Mouse (Mus musculus) skeletal muscle tissue, adult 2 months (tissue): ENCODE measurements around the gene Hoxa4.

Experiments used
- DNase-seq: peaks from one replicate; pipeline ENCODE4 v3.0.0-alpha.2; 2012; ENCODE audit warnings: low read depth, low spot score

The Hoxa4 gene

DNA sequence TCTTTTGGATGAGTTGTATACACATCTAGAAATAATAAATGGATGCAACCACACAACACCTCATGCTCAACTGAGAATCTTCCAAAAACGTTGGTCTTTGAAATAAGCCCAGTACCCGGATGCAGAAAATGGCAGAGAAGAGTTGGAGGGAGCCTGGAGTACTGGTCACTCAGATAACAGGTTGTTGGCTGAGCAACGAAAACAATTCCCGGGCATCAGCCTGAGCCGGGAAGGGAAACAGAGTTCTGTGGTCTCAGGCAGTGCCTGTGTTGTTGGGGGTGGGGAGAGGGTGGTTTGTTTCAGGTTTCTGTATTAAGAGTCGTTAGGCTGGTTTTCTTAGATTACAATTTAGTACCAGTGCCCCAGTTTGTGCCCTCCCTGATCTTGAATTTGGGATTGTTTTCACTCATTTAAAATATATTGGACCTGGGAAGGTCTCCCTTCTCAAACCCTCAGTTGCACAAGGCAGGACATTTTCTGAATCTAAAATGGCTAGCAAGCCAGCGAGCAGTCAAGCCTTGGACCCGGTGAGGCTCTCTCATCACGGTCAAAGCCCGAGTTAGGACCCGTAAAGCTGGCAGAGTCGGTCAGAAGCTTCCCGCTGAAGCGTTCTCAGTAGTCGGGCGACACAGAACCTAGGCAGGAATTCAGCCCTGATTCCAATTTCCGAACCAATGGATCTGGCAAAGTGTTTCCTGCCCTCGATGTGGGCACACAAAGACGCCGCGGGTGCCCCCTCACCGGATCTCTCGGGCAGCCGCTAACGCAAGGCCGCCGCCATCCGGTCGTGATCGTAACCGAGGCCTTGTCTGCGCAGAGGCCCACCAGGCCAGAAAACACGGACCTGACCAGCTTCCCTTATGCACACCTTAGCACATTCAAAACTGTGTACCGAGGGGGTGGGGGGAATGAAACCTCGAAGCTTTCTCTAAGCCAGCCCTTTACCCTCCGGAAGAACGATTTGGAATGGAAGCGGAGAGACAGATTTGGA lies 37.2 kb upstream of the Hoxa4 start:
- DNase-seq, result no peak

DNA sequence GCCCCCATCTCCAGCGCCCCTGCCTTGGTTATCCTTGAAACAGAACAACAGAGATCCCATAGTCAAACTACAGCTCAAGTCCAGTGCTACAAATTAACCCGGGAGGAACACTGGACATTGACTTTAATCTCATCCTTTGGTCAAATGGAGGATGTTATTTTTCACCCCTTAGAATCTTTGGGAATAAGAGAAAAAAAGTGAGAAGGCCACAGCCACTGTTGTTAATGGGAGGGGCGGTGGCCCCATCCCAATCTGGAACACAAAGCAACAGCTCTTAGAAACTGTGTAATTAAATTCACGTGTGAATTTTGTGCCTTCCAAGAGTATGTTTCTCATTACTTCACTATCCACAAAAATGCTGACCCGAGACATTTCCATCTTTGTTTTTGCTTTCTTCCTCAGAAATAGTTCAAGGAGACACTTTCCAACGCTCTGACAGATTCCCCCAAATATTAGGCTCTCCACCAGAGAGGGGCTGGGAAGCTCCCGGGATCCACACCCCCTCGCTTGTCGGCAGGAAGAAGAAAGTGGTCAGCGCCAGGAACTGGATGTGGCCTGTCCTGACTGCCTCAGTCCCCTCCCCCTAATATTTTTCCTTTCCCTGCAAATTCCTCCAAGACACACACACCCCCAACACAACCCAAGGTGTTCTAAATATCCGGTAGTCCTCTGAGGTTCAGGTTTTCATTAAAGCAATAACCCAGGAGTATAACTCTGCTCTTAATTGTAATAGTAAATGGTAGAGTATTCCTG lies 36.1 kb upstream of the Hoxa4 start:
- DNase-seq, result no peak

DNA sequence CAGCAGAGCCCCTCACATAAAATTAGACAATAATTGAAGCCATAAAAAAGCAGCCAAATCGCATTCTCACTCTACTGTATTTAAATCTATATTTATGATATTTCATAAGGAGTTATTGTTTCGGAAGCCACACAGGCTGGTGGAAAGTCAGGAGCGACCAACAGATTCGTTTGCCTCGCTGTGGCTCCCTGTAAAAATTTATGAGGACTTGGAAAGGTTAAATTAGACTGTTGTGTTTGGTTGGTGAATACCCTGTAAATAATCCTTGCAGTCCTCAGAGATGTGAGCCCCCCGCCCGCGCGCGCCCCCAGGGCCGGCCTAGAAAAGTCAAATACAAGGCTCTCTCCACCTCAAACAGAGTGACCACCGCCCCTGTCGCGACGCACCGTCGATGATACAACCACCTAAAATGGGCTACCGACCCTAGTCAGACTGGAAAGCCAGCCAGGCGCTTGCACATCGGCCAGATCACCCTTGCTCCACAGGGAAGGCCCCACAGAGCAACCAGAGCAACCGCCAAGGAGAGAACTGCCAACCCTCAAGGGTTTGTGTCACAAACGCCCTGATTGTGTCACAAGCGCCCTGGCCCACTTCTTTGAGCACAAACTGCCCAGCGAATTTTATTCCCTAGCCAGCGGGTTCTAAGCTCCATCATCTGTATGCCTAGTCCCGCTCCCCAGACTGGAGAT lies 35.2 kb upstream of the Hoxa4 start:
- no peak for DNase-seq

DNA sequence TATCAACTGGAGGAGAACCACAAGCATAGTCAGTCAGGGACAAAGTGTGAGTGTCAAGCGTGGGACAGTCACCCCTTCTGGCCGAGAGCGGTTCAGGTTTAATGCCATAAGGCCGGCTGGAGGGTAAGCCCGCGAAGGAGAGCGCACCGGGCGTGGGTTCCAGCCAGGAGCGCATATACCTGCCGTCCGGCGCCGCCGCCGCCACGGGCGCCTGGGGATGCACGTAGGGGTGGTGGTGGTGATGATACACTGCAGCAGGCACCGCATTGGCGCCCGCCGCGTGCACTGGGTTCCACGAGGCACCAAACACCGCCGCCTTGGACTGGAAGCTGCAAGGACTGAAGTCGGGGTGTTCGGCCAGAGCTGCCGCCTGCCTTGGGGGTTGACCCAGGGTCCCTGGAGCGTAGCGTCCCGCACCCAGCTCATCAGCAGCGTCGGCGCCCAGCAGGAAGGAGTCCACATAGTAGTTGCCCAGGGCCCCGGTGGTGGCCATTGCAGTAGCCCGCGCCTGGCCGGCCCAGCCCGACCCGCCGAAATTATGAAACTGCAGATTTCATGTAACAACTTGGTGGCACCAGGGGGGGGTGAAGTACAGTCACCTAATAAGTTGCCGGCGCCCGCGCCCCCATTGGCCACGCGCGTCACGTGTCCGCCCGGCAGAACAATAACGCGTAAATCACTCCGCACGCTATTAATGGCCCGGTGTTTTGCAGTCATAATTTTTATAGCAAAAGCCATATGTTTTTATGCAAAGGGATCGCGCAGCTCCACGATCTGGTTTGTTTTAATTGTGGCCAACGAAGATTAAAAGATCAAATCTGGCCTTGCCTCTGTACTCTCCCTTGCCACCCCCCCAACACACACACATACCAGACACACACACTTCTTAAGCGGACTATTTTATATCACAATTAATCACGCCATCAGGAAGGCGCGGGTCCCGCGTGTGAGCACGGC lies 34.3 kb upstream of the Hoxa4 start:
- DNase-seq, result peak; percentile 90

DNA sequence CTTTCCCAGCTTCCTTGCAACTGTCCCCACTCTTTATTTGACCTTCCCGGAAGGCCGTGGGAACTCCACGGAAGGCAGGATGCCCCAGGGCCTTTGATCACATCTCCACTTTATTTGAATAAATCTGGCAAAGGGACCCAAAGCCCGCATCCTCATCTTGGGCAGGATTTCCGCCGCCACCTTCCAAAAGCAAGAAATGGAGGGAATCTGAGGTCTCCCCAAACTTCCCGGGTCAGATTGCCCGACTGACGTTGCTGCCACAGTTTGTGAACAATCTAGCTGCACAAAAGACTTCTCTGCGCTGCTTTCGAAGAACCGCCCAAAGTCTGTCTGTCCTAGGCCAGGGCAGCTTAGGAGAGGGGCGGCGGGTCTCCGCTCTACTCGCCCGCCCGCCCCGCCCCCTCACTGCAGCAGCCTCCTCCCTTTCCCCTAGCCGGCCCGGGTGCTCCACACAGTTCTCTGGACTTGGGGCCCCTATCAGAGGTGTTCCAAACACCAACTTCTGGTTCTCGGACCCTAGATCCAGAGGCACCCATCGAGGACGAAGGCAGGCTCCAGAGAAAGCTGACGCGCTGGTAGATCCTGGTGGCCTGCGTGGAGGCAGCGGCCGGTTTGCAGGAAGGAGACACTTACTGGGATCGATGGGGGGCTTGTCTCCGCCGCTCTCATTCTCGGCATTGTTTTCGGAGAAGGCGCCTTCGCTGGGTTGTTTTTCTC lies 33.5 kb upstream of the Hoxa4 start:
- no peak for DNase-seq

DNA sequence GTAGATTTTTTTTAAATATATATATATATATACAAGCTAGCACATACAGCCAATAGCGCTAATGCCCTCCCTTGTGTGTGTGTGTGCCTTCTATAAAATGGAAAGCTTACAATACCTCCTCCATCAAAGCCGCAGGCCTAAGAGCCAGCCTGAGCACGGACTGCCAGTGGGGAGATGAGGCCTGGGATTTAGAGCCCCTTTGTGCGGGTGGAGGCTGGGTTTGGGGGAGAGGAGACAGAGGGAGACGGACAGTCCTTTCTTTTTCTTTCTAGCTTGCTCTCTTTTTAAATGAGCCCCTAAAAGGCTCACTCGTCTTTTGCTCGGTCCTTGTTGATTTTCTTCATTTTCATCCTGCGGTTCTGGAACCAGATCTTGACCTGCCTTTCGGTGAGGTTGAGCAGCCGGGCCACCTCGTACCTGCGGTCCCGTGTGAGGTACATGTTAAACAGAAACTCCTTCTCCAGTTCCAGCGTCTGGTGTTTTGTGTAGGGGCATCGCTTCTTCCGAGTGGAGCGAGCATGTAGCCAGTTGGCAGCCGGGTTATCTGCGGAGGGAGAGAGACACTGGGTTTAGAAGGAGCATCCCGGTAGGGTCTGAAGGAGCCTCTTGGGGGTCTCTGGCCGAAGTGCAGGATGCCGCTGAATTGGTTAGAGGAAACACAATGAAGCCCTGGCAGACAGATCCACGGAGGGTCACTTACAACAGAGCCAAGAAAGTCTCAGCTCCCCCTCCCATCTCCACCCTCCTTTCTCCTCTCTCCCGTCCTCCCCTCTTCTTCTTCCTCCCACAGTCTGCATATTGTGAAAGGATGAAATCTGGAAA lies 32.6 kb upstream of the Hoxa4 start:
- no peak for DNase-seq

DNA sequence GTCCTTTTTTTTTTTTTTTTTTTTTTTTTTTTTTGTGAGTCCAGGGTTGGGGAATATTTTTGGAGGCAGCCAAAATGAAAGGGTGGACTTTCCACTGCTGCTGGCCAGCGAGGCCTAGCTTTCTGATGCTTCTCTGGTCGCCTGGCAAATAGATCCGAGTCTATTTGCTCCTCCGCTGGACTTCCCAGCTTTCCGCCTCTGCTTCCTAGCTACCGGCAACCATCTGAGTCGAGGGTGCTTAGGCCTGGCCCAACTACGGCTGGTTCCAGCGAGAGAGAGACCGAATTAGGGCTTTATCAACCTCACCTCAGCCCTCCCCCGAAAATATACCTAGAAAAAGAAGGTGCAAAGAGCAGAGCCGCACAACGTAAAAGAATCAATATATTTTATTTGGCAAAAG lies 31.2 kb upstream of the Hoxa4 start:
- no peak for DNase-seq

DNA sequence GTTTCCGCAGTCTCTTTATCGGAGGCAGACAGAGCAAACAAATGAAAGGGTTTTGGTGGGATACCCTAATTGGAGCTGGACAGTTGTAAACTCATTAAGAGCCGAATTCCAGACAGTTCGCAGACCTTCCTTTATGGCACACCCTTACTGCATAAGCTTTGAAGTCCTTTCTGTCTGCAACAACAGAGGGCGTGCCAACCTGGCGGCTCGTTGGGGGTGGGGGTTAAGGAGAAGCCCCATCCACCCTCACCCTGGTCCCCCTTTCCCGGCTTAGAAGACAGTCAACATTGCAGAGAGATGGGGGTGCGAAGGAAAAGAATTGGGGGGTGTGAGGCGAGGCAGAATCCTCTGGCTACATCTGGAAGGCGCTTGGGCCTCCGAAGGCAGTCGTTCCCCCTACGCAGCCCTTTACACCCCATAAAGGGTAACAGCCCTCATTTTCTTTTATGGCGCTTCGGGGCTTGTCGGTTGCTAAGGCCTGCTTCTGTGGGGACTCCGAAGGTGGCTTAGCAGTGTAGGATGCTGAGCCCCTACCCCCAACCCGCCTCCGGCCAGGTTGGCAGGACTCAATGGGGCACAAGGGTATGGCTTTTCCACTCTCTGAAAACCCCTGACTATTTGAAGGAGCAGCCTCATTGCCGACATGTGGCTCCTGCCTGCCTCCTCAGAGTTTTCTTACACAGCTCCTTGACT lies 30.6 kb upstream of the Hoxa4 start:
- no peak for DNase-seq

DNA sequence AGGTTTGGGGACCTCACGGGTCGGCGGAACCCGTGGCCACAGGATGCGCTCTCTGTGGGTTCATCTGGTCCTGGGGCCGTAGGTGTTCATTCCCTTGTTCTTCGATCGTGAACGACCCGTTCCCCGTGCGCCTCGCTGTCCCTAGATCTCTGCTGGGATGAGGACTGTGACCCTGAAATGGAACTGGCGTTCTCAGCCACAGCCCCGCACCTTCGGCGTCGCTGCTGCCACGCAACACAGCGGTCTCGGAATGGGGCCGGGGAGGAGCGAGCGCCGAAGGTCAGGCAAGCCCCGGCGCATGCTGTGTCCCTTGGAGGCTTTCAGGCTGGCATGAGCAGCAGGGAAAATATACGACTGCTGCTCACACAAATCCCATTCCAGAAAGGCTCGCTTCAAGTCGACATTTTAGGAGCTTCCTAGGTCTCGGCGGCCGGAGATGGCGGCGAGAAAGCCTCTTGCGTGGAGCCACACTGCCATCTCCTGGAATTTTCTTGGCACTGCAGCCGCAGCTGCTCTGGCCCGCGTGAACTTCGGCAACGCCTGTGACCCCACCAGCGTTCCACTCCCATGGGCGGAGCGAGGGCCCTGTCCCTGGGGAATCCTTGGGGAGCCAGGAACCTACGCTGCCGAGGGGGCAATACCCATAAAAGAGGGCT lies 29.9 kb upstream of the Hoxa4 start, which contains the start of gene Hoxa7:
Hoxa7 (minus strand) TSS at position 518 of the 656 bp plus-strand sequence.
- peak; percentile 96 for DNase-seq

DNA sequence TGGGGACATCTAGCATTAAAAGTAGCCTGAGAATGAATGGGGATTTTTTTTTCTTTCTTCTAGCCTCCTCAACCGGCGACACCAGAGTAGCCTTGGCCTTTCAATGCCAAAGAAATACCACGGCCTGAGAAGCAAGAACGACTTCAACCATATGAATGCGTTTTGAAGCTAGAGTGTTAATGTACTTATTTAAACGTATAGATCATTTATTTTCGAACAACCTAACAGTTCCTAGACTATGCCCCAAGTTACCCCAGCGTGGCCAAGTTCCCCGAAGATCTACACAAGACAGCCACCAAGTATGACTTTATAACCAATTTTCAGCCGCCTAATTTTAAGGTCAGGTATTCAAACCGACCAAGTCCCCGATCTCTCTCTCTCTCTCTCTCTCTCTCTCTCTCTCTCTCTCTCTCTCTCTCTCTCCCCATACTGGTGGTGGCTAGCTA lies 29.3 kb upstream of the Hoxa4 start:
- no peak for DNase-seq

DNA sequence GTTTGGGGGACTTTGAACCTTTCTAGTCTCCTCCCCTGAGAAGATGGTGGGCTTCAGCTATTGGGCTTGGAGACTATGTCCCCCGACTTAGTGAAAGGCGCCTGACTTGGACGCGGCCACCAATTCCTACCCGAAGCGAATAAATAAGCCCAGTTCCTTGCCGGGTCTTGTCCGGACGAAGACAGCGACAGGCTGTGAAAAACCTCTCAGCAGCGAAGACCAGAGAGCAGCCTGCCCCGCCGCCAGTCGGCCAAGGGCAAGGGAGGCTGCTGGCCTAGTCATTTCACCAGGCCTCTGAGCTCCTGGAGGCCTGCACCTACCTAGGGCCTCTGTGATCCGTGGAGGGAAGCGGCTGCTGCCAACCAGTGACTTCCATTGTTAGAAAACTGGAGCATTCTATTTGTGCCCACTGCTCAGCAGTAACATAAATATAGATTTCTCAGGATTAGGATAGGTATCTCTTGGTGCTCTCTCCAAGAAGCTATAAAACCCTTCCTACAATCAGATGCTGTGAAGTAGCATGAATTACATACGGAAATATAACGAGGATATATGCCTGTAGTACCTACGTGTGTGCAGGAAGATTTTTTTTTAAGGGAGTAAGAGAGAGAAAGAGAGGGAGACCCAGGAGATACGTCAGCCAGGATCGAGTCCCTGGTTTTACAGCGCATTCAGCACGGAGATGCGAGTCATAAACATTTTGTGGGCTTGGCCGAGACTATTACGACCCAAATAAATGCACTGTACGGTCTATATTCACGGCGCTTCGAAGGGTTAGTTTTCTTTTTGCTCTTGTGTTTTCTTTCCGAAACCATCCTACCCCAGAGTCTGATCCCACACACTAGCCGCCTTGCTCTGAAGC lies 28.7 kb upstream of the Hoxa4 start:
- DNase-seq, result no peak

DNA sequence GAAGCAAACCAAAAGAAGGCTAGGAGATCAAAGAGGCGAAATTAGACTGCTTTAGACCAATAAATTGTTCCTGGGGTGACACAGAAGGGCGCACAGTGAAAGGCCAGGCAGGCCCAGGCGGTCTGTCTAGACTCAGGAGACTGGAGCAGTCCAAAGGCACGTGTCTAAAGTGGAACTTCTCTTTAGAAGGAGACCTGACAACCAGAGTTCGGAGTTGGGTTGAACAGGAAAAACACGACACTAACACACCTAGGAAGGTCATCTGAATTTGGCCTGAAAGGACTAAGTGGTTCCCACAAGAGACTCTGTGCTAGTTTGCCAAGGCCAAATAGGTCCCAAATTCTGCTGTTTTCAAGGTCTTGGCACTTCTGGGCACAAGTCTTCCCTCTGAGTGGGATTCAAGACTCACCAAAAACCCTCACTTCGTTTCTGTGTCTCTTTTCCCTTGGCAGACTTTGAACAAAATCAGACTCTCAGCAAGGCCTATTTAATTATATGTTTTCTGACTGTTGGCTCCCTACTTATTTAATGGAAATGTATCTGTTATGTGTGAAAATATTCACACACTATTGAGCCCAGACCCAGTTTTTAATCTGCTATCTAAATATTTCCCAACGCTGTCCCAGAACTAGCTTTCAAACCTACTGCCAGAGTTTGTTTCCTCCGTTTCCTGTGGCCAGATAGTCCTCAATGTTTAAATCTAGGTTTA lies 27.8 kb upstream of the Hoxa4 start:
- no peak for DNase-seq

DNA sequence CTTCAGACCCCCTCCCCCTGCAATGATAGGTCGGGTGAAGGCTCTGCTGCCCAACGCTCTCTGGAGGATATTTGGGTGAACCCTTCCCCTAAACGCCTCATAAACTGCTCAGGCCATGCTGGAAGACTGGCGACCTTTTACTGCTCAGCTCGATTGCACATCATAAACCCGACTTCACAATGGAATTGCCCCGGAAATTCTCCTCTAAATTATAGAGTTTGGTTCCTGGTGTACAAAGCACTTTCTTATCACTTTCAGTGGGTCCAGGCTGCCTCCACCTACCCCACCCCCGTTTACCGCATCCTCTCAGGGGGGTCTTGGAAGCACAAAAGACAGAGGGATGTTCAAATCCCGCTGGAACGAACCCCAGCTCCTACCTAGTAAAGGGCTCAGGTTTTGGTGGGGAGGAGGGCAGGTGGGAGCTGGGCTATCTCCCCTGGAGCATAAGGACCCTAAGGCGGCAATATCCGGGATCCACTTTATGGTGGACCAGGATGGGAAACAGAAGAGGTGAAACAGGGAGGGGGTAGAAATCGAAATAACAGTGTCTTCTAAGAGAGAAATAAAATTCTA lies 27.2 kb upstream of the Hoxa4 start:
- DNase-seq, result no peak

DNA sequence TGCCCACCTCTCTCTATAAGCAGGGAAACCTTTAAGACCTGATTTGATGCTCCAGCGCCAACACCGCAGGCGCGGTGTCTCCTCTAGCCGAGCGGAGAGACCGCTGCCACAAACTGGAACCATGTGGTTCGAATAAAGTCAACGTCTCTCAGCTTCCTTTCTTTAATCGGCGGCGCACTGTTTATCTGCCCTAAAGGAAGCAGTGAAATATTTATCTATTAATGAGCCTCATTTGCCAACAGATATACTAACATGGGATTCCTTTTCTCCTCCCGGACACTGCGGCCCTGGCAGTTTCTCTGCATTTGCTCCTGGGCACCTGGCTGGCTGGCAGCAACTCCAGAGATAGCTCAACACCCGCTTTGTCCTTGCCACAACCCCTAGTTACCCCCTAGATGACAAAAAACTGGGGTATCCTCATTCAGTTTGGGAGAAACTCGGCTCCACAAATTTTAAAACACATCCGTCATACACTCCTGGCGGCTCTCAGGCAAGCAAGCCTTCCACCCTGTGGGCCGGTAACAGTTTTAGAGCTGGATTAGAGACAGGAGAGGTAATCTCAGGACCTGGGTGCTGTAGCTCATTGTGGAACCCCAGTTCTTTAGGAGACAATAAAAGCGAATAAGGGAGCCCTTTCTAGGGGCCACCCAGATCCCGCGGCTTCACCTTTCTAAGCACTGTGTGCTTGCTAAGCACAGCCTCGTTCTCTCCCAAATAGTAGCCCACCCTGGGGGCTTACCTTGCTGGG lies 26.5 kb upstream of the Hoxa4 start:
- DNase-seq, result no peak

DNA sequence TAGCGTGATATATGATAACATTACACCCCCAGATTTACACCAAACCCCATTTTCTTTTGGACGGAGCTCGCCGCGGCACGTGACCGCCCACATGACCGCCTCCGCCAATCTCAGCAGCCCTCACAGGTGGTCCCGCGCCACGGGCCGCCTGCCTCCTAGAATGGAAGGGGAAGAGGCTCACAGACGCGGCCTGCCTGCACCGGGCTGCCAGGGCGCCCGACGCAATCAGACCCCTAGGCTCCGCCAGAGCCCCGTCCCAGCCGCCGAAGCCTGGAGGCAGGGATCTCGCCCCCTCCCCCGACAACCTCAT lies 25.9 kb upstream of the Hoxa4 start:
- DNase-seq, result peak; percentile 89
